ENCODE assay signal across 8 mouse cellular contexts in genomic region chr4:83323201-83323903, GRCm38 (mm10). TPM values are rescaled to one million over a fixed set of nuclear protein-coding genes. Genes with fewer than 3 reads are reported as not detected.
DNase-seq lines count a peak whose midpoint lies in the region; ATAC-seq and TF ChIP-seq lines count a peak whose summit lies in the region.

No protein-coding gene starts in this region.

- H3K27ac ChIP-seq in forebrain, embryonic 10.5 days: peak overlapping the region; percentile 83
- peak overlapping the region; percentile 53 for H3K27ac ChIP-seq in heart, embryonic 13.5 days (replicated peaks)
- H3K27ac ChIP-seq in kidney, postnatal 0 days: peak overlapping the region; percentile 79
- 0 out of 2 replicates have a peak overlapping the region, but pooled peaks have one; percentile 14 for H3K27ac ChIP-seq in liver, embryonic 15.5 days (replicated peaks)
- H3K27ac ChIP-seq in neural tube, embryonic 11.5 days (ENCODE audit: low read depth, low read length): no peak overlapping the region
- peak overlapping the region; percentile 71 for H3K27ac ChIP-seq in stomach, embryonic 15.5 days

- peak; percentile 54 for TF ChIP-seq CTCF in kidney, postnatal 0 days (IDR thresholded peaks at IDR 0.05; ENCODE audit: low read depth)

- peaks cover 25% of the 10 kb centered on the region for H3K4me1 ChIP-seq in forebrain, embryonic 10.5 days
- H3K4me1 ChIP-seq in heart, embryonic 13.5 days: peaks cover 16% of the 10 kb centered on the region
- peaks cover 16% of the 10 kb centered on the region for H3K4me1 ChIP-seq in kidney, postnatal 0 days (replicated peaks; ENCODE audit: insufficient read depth, low read length)
- peaks cover 16% of the 10 kb centered on the region for H3K4me1 ChIP-seq in liver, embryonic 15.5 days (replicated peaks)
- no peaks in the 10 kb centered on the region for H3K4me1 ChIP-seq in neural tube, embryonic 11.5 days (ENCODE audit: control insufficient read depth, insufficient read depth, low read length)
- peaks cover 5% of the 10 kb centered on the region; the same call in 1 of the 2 replicates for H3K4me1 ChIP-seq in stomach, embryonic 15.5 days

- peak overlapping the region; percentile 97 for H3K4me2 ChIP-seq in heart, embryonic 13.5 days
- peak overlapping the region; percentile 75 for H3K4me2 ChIP-seq in kidney, postnatal 0 days (ENCODE audit: low read length)
- peak overlapping the region; percentile 94 for H3K4me2 ChIP-seq in liver, embryonic 15.5 days
- H3K4me2 ChIP-seq in neural tube, embryonic 11.5 days (ENCODE audit: low read depth): peak overlapping the region; percentile 100
- peak overlapping the region; percentile 95 for H3K4me2 ChIP-seq in stomach, embryonic 15.5 days

- peak; percentile 39; the same call in 1 of the 2 replicates for ATAC-seq in heart, embryonic 13.5 days (ENCODE audit: extremely low read depth, insufficient number of reproducible peaks, low FRiP score, low TSS enrichment)
- peak; percentile 52; the same call in 1 of the 2 replicates for ATAC-seq in kidney, postnatal 0 days (replicated peaks; ENCODE audit: low FRiP score, low read depth)
- no peak; the same call in 1 of the 2 replicates for ATAC-seq in liver, embryonic 15.5 days (ENCODE audit: insufficient read depth)
- peak; percentile 64 for ATAC-seq in neural tube, embryonic 11.5 days (ENCODE audit: insufficient read depth, low FRiP score, low TSS enrichment)
- peak; percentile 36; the same call in 1 of the 2 replicates for ATAC-seq in stomach, embryonic 15.5 days (ENCODE audit: insufficient read depth, low FRiP score, low read depth)

- H3K36me3 ChIP-seq in forebrain, embryonic 10.5 days (replicated peaks): no peaks in the 10 kb centered on the region
- no peaks in the 10 kb centered on the region for H3K36me3 ChIP-seq in heart, embryonic 13.5 days
- no peaks in the 10 kb centered on the region for H3K36me3 ChIP-seq in kidney, postnatal 0 days (ENCODE audit: insufficient read depth, low read length)
- no peaks in the 10 kb centered on the region for H3K36me3 ChIP-seq in liver, embryonic 15.5 days (replicated peaks)
- no peaks in the 10 kb centered on the region for H3K36me3 ChIP-seq in neural tube, embryonic 11.5 days (ENCODE audit: control insufficient read depth, insufficient read depth, low read length)
- no peaks in the 10 kb centered on the region for H3K36me3 ChIP-seq in stomach, embryonic 15.5 days

- H3K27me3 ChIP-seq in forebrain, embryonic 10.5 days (ENCODE audit: poor library complexity, severe bottlenecking): peaks cover 38% of the 10 kb centered on the region
- peaks cover 21% of the 10 kb centered on the region for H3K27me3 ChIP-seq in heart, embryonic 13.5 days (replicated peaks)
- H3K27me3 ChIP-seq in kidney, postnatal 0 days (ENCODE audit: insufficient read depth, low read length): no peaks in the 10 kb centered on the region
- H3K27me3 ChIP-seq in liver, embryonic 15.5 days: peaks cover 61% of the 10 kb centered on the region
- 0 out of 2 replicates have a peak, but pooled peaks cover 2% of the 10 kb centered on the region for H3K27me3 ChIP-seq in neural tube, embryonic 11.5 days (ENCODE audit: control insufficient read depth, insufficient read depth, low read length)
- 0 out of 2 replicates have a peak, but pooled peaks cover 7% of the 10 kb centered on the region for H3K27me3 ChIP-seq in stomach, embryonic 15.5 days (replicated peaks)

- DNase-seq in B cell, adult 2 months: peak; percentile 77 to 79
- DNase-seq in adrenal gland, postnatal 36 days: peak; percentile 88 to 91
- DNase-seq in forebrain, embryonic 10.5 days (ENCODE audit: extremely low spot score, low spot score): peak; percentile 78
- DNase-seq in kidney, postnatal 0 days (ENCODE audit: low spot score): peak; percentile 84
- DNase-seq in neural tube, embryonic 11.5 days (ENCODE audit: low spot score): peak; percentile 80

- H3K4me3 ChIP-seq in forebrain, embryonic 10.5 days: peak overlapping the region; percentile 84
- peak overlapping the region; percentile 73 for H3K4me3 ChIP-seq in heart, embryonic 13.5 days
- H3K4me3 ChIP-seq in kidney, postnatal 0 days (replicated peaks; ENCODE audit: low read depth, low read length): peak overlapping the region; percentile 67
- H3K4me3 ChIP-seq in liver, embryonic 15.5 days (replicated peaks): peak overlapping the region; percentile 66
- peak overlapping the region; percentile 72 for H3K4me3 ChIP-seq in neural tube, embryonic 11.5 days (ENCODE audit: low read depth, low read length)
- peak overlapping the region; percentile 75 for H3K4me3 ChIP-seq in stomach, embryonic 15.5 days (replicated peaks)

- peak overlapping the region; percentile 81 for H3K9ac ChIP-seq in heart, embryonic 13.5 days
- H3K9ac ChIP-seq in kidney, postnatal 0 days (ENCODE audit: low read depth, low read length): peak overlapping the region; percentile 69
- peak overlapping the region; percentile 48 for H3K9ac ChIP-seq in liver, embryonic 15.5 days
- H3K9ac ChIP-seq in neural tube, embryonic 11.5 days (ENCODE audit: low read length): peak overlapping the region; percentile 62
- H3K9ac ChIP-seq in stomach, embryonic 15.5 days: peak overlapping the region; percentile 56

- H3K9me3 ChIP-seq in forebrain, embryonic 10.5 days: no peaks in the 10 kb centered on the region
- H3K9me3 ChIP-seq in heart, embryonic 13.5 days: no peaks in the 10 kb centered on the region
- H3K9me3 ChIP-seq in kidney, postnatal 0 days (replicated peaks; ENCODE audit: low read length): no peaks in the 10 kb centered on the region
- H3K9me3 ChIP-seq in liver, embryonic 15.5 days (replicated peaks): no peaks in the 10 kb centered on the region
- no peaks in the 10 kb centered on the region for H3K9me3 ChIP-seq in neural tube, embryonic 11.5 days (ENCODE audit: control insufficient read depth, low read length)
- no peaks in the 10 kb centered on the region for H3K9me3 ChIP-seq in stomach, embryonic 15.5 days

- 3% methylated on average over 48 of the region's 48 CpGs for WGBS in forebrain, embryonic 10.5 days
- 2% methylated on average over 48 of the region's 48 CpGs for WGBS in heart, embryonic 13.5 days
- WGBS in kidney, postnatal 0 days: 3% methylated on average over 48 of the region's 48 CpGs
- 3% methylated on average over 48 of the region's 48 CpGs for WGBS in liver, embryonic 15.5 days (ENCODE audit: insufficient replicate concordance)
- 2% methylated on average over 48 of the region's 48 CpGs for WGBS in neural tube, embryonic 11.5 days
- WGBS in stomach, embryonic 15.5 days: 2% methylated on average over 48 of the region's 48 CpGs

RNA-seq across cellular contexts. Expression of gene Ttc39b, which starts 0.7 kb away (rescaled TPM):
- total RNA-seq in adrenal gland, postnatal 36 days (2021): 10 to 100 TPM; 20.9 TPM
- 1.7 and 3.1 TPM in 2 replicates for polyA plus RNA-seq in forebrain, embryonic 10.5 days (2016; fragmentation: Nextera tagmentation; extraction: Ambion mirVana)
- 2.1 and 2.5 TPM in 2 replicates for polyA plus RNA-seq in heart, embryonic 13.5 days (2015; fragmentation: Nextera tagmentation; extraction: Ambion mirVana)
- polyA plus RNA-seq in kidney, postnatal 0 days (2015; fragmentation: Nextera tagmentation; extraction: Ambion mirVana): 3.8 and 4.8 TPM in 2 replicates
- polyA plus RNA-seq in liver, embryonic 15.5 days (2015; fragmentation: Nextera tagmentation; extraction: Ambion mirVana): 1.5 and 1.8 TPM in 2 replicates
- 2.6 and 3.4 TPM in 2 replicates for polyA plus RNA-seq in neural tube, embryonic 11.5 days (2014; fragmentation: Nextera tagmentation; extraction: Ambion mirVana)
- polyA plus RNA-seq in stomach, embryonic 15.5 days (2015; fragmentation: Nextera tagmentation; extraction: Ambion mirVana): 2.2 and 3.3 TPM in 2 replicates
